Mouse (Mus musculus) cerebellum, postnatal 4 days (tissue): ENCODE measurements around the gene Cox4i2.

ENCODE experiments used
- DNase-seq, 2 experiments: peaks; one replicate each; pipeline ENCODE4 v3.0.0; 2022; ENCODE audit warnings: low spot score in 2 of 2, mixed read lengths in 1 of 2

Gene Cox4i2

DNA sequence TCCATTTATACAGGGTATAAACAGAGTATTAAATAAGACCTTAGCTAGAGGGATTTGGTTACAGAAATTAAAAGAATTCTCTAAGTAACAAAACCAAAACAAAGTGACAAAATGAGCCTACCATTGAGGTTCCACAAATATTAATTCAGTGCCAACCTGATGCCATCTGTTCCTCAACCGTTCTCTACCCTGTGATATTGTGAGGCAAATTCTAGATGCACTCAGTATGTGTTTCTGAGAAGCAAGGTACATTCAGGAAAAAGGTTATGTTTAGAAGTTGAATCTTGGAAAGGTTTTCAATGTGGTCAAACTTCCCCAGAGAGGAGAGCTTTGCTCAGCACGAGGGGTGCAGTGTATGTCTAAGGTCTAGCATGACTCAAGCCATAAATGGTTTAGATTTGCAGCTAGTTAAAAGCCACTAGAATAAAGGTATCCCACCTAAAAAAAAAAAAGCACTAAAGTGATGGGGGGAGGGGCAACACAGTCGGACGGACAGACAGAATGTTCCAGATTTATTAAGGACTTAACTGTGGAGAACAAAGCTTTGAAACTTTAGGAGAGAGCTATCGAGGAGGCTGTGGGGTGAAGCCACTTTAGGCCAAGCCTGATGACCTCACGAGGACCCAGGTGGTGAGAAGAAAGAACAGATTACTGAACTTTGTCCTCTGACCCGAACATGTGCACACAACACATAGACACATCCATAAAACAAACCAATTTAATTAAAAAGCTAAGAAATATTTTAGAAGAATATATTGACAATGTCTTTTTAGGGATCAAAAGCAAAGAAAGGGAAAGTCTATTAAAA, 46.2 kb downstream of the Cox4i2 start:
- DNase-seq, result no peak

DNA sequence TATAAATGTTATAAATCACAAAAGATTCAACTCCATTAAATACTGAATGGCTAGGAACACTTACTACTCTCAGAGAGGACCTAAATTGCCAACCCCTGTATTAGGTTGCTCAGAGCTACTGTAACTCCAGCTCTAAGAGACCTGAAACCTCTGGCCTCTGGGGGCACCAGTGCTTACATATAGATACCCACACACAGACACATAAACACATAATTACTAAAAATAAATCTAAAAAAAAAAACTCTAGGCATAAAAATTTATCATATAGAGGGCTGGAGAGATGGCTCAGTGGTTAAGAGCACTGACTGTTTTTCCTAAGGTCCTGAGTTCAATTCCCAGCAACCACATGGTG, 46.8 kb downstream of the Cox4i2 start:
- DNase-seq, result no peak

DNA sequence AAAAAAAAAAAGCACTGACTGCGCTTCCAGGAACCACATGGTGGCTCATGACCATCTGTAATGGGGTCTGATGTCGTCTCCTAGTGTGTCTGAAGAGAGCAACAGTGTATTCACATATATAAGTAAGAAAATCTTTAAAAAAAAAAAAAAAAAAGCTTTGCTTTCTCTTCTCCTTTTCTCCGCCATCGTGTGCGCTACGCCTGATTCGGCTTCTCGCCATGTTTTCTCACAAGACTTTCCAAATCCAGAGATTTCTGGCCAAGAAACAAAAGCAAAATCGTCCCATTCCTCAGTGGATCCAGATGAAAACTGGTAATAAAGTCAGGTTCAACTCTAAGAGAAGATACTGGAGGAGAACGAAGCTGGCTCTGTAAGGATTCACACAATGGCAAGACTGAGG, 48.3 kb downstream of the Cox4i2 start:
- DNase-seq, result no peak

DNA sequence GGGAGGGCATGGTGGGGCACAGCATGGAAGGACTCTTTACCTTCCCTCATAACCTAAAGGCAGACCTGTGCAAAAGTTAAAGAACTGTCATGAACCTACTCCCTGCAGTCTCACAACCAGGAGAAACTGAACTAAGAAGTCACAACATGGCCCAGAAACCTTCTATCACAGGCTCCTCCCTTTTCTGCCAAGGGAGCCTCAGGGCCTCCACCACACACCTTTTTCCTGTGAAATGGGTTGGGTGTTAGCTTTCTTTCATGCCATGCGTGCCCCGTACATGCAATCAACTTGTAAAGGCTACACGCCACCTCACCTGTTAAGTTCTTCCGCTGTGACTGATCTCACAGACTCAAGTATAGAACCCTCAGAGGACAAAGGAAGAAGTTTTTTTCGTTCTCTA, 49.1 kb downstream of the Cox4i2 start:
- DNase-seq, result no peak

DNA sequence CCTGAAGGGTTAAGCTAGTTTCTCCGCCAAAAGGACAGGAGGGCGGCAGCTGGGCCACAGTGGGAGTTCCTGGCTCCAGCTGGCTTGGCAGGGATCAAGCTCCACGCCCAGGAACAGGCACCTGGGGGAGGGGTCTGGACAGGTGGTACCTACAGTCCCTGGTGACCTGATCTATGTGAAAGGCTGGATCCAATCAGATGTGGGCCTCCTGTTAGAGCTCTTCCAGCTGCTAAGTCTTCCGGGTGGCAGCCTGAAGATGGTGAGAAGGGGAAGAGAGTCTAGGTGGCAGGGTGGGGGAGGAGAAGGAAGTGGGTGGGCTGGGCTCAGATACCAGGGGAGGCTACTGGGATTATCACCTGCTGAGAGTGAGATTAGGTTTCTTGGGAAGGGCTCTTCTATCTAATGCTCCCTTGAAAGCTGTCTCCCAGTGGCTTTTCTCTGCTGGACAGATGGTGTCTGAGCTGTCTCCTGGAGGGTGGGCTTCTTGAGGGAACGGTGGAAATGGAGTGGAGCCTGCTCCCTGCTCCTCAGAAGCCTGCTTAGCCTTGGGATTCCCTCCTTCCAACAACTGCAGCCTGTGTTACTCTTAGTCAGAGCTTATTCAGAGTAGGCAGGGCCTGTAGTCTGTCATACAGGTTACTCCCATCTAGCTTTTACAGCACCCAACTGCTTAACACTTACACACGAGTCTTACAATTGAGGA, 50.6 kb downstream of the Cox4i2 start:
- DNase-seq, result peak; percentile 46 to 81

DNA sequence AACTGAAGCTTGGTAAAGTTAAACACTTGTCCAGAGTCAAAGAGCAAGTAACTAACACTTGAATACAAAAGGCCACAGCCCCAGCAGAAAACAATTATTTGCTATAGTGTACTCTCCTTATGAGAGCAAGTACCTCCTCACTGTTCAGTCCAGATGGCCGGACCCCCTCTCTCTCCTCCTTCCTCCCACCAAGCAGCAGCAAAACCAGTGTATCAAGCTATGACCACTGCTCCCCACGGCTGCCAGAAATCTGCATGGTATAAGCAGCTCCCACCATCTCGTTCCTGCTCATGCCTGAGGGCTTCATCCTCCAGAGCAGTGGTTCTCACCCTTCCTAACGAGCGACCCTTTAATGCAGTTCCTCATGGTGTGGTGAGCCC, 51.1 kb downstream of the Cox4i2 start:
- no peak for DNase-seq

DNA sequence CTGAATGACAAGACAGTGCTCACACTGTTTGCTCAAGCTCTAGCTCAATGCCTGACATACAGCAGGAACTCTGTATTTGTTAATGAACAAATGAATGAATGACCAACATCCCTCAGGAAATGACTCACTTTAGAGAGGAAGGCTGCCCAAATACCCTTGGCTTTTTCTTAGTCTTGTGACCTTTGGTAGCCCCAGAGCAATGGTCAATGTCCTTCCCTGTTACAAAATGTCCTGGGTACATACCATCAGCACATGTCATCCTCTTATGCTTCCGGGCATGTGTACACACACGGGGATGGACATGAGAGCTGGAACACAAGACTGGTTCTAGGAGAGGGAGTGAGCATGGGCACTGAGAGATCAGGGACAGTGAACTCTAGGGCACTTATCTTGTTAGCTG, 52.1 kb downstream of the Cox4i2 start:
- no peak for DNase-seq

DNA sequence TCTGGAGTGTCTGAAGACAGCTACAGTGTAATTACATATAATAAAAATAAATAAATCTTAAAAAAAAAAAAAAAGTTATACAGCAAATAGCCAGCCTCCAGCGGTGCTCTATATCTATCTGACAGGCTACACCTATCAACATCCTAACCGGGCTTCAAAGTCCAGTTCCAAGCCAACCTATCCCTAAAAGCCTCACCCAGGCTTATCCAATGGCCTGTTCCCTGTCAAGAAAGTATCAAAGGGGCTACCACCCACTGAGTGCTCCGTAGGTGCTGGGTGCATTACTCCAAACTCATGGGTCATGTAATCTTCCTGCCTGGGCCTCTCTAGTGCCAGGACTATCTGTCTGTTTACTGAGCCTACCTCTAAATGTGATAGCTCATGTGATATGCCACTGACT, 54.2 kb downstream of the Cox4i2 start:
- DNase-seq, result no peak

DNA sequence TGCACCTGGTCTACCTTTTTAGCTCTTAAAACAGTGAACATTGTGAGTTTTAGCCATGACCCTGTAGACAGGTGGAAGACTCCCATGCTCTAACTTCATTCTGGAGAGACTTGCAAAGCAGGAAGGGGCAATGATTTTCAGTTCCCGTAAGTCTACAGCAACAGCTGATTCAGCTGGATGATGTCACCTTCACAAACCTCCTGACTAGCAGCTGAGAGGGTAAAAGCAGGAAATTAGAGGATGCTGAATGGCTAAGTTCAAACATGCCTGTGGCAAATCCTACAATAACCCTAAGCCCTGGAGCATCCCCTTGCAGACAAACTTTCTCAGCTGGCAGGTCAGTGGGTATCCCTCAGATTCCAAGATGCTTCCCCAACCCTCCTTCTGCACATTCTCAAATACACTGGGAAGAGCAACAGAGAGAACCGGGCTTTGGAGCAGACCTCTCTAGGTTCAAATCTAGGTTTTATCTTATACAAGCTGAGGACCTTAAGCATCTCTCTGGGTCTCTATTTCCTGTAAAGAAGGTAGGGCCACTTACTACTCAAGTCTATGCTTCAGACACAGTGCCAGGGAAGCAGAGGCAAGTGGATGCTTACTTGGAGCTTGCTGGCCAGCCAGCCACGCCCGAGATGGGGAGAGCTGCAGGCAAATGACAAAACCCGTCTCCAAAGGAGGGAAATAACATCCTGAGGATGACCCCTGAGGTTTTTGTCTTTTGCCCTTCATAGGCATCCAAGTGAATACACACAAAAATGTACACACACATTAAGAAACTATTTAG, 56.4 kb downstream of the Cox4i2 start:
- no peak for DNase-seq

DNA sequence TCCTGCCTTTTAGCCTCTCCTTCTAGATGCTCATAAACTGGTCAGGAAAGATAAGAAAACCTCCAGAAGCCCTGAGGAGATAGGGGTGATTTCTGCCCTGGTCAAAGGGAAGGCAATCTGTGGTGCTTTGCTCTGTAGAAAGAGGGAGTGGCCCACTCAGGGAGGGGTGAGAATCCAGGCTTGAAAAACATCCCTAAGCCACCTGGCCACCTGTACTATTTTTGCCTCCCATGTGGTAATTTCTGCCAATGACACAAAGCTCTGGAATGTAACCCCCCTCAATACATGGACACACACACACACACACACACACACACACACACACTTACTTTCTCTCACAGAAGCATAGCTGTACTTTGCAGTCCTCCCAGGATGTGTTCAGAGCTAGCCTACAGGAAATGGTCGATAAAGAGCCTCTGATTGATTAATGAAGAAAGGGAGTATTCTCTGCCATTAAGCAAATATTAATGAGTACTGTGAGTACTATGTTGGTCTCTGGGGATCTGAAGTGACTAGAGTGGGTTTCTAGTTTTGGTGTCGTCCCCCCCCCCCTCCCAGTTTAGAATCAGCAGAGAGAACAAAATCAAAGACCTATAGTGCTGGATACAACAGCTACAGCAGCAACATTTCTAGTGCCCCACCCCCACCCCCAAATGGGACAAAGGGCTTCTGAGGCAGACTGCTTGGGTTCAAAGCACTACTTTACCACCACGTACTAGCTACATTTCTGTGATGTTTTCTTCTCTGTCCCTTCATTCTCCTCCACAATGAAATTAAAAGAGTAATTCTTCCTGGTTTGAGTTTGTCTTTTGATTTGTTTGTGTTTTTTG, 57.6 kb downstream of the Cox4i2 start:
- no peak for DNase-seq

DNA sequence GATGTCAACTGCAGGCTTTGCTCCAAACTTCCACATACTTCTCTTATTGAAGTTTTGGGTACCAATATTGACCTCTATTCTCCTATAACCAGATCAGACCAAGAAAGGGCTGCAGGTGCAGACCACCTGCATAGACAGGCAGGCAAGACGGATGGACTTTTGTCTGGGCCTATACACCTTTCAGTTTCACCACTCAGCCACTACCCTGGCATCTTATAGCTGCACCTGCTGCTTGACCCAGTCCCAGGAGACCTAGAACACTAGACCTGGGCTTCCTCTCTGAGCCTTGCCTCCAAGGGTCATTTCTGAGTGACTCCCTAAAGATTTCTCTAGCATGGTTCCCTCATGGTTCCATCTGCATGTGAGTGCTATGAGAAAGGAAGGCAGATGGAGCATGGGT, 59.3 kb downstream of the Cox4i2 start:
- DNase-seq, result no peak

DNA sequence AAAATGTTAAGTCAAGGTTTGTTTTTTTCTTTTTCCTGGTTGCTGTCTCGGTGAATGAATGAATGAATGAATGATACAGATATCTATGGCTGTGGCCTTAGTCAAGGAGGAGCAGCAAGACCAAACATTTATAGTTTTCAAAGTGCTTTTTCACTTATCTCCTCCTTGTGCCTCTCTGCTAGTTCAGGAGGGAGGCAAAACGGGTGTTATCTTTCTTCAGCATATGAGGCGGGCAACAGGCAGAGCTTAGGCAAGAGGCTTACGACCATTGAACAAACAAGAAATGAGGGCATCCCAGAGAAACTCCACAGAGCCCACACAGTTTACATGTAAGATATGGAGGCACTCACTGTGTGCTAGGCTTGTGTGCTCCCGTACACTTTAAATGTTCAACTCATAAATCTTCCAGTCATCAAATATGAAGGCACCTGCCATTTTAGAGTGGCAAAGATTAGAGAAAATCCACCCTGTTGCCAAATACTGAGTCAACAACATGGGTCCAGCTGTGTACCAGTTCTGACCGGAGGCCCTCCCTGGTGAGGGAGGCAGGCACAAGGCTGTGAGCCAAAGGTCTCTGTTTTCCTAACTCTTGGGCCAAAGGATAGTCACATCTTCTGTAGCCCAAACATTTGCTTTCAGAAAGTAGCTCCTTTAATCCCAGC, 60.4 kb downstream of the Cox4i2 start:
- no peak for DNase-seq
